Mouse (Mus musculus): ENCODE measurements at regions not wholly inside any gene's neighbourhood (a gene's known extent, or its start where the extent isn't known, plus 50 kb on each side); places are given as distances from the start of the nearest gene placed in this dataset.

GRCm38 (mm10) chr1:73348476-73348875 lies 332.8 kb upstream of the Tnp1 start:
- no peak for DNase-seq (ENCODE audit: low read depth, low spot score)

DNA sequence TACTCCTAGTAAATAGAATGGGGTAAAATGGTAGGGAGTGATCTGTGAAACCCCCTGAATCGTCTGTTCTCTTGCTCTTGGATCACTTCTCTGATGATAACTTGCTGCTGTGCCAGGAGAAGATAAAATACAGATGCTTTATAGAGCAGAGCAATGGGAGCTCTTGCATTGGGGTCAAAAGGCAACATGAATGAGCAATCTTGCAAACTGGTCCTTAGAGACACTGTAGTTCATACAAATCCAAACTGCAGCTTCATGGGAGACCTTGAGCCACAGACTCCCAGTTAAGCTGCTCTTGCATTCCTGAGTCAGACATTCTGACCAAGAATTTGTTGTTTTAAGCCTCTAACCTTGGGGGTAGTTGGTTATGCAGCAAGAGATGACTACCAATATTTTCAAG lies 328.9 kb upstream of the Tnp1 start:
- no peak for DNase-seq (ENCODE audit: low read depth, low spot score)

- no peak for DNase-seq (ENCODE audit: low read depth, low spot score)
Observed at GRCm38 (mm10) chr1:73341911-73342310, 326.2 kb upstream of the Tnp1 start.

GRCm38 (mm10) chr1:73337401-73337800 lies 321.7 kb upstream of the Tnp1 start:
- no peak for DNase-seq (ENCODE audit: low read depth, low spot score)

GRCm38 (mm10) chr1:73309556-73309955 lies 293.8 kb upstream of the Tnp1 start:
- DNase-seq (ENCODE audit: low read depth, low spot score) = no peak

- DNase-seq (ENCODE audit: low read depth, low spot score) = no peak
Observed at GRCm38 (mm10) chr1:73308420-73308819, 292.7 kb upstream of the Tnp1 start.

GRCm38 (mm10) chr1:73307194-73307593 lies 291.5 kb upstream of the Tnp1 start:
- no peak for DNase-seq (ENCODE audit: low read depth, low spot score)

GRCm38 (mm10) chr1:73299978-73300688 lies 284.4 kb upstream of the Tnp1 start:
- DNase-seq (ENCODE audit: low read depth, low spot score) = no peak

DNA sequence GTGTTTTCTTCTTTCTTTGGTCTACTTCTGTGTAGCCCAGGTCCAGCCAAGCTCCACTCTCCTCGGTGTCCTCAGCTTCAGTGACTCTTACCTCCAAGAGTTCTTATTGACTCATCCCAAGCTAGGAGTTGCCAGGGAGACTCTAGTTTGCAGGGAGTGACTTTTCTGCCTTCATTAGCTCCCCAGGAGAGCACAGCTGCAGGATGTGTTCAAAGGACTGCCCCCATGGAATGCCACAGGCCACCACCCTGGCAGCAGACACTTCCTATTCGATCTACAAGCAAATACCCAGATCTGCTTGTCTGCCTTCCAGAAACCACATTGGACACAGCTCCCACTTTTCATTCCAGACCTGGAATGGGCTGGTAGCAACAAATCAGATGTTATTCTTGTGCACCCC lies 269.6 kb upstream of the Tnp1 start:
- DNase-seq (ENCODE audit: low read depth, low spot score) = no peak

DNA sequence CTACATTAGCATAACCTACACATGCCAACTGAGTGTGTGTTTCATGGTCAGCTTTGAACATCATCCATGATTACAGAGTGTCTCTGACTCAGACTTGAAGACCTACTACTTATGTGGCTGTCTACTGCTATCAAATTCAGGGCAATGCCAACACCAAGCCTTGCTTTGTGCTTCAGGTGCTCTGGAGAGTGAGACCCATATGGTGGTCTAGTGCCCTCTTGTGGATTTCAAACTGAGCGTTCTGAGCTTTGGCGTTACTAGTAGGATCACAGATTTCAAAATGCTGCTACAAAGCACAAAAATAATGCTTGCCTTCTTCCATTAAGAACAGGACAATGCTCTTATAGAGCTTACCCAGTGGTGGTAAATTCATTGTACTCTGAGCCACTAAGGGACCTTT lies 258.8 kb upstream of the Tnp1 start:
- peak; percentile 20 for DNase-seq (ENCODE audit: low read depth, low spot score)

DNA sequence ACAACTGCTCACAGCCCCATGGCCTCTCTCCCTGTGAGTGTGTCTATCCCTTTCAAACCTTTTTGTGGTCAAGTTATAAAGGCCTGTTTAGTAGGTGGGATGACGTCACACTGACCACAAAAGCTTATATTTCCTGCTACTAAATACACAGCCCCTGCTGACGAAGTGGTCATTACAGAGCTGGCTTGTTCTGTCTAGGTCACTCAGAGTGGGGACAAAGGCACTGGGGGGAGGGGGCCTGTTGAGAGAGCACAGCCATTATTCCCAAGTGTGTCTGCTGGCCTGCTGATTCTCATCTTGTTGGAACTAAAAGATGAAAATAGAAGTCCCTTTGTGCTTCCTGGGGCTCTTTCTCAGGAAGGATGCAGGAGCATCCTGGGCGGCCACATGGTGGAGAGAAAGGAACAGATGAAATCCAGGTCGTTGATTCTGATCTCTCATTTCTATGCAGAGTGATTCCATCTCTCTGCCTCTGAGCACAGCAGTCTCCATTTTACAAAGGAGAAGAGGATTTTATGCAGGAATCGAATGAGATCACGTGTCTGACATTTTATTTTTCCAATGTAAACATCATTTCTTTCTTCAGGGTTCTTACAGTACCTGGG lies 255.2 kb upstream of the Tnp1 start:
- no peak for DNase-seq (ENCODE audit: low read depth, low spot score)

- DNase-seq (ENCODE audit: low read depth, low spot score) = no peak
Observed at GRCm38 (mm10) chr1:73269051-73269755, 253.5 kb upstream of the Tnp1 start.

GRCm38 (mm10) chr1:73265009-73265408 lies 249.3 kb upstream of the Tnp1 start:
- no peak for DNase-seq (ENCODE audit: low read depth, low spot score)

GRCm38 (mm10) chr1:73264245-73264644 lies 248.5 kb upstream of the Tnp1 start:
- DNase-seq (ENCODE audit: low read depth, low spot score) = no peak

DNA sequence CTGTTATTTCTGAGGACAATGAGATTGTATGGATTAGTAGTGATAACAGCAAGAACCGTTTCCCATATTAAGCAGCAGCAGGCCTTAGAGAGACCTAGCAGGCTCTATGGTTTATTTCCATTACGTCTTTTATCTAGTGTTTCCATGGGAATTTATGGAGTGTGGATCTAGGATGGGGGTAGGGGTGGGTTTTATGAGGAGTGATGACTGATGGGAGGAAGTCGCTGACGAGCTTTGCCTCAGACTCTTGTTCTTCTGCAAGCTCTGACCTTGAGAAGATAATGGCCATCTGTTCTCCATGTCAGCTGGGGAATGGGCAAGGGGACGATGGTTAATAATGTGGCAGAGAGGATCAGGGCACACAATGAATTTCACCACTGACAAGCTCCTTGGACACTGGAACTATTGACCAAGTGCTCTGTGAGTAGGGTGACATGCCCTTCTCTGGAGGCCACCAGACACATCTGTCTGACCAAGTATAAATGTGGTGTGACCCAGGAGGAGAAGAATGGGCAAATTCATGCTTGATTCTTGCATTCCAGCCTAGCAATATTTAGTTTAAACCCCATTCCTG lies 243.9 kb upstream of the Tnp1 start:
- no peak for DNase-seq (ENCODE audit: low read depth, low spot score)

DNA sequence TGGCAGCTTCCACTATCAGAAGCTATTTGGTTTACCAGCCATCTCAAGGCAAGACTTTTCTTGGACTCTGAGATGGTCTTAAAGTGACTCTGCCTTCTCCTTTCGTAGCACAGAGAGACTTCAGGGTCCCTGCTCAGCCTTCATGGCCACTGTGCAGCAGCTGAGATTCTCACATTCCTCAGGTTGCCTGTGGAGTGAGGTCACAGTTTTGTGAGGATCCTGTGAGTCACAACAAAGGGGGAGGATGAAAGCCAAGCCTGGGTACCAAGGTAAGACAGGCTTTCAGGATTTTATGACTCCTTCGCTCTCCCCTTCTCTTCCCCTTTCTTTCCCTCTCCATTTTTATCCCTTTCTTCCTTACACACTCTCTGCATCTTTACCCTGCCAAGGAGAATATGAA lies 241.6 kb upstream of the Tnp1 start:
- no peak for DNase-seq (ENCODE audit: low read depth, low spot score)

- no peak for DNase-seq (ENCODE audit: low read depth, low spot score)
Observed at GRCm38 (mm10) chr1:73251911-73252356, 236.2 kb upstream of the Tnp1 start.

DNA sequence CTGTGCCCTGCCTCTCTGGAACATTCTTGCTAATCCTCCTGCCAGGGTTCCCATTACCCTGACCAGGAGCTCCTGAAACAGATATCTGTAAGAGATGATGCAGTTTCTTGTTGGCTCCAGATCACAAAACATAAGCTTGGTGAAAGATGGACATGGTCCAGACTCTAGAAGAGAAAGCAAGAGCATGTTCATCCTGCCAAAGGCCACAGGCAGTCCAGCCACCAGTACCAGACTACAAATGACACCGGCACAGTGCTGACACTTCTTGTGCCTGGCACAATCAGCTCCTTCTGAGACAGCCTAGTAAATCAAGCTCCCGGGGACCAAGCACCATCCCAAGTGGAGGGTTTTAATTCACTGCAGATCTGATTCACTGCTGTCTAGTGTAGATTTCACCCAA lies 228.3 kb upstream of the Tnp1 start:
- no peak for DNase-seq (ENCODE audit: low read depth, low spot score)

DNA sequence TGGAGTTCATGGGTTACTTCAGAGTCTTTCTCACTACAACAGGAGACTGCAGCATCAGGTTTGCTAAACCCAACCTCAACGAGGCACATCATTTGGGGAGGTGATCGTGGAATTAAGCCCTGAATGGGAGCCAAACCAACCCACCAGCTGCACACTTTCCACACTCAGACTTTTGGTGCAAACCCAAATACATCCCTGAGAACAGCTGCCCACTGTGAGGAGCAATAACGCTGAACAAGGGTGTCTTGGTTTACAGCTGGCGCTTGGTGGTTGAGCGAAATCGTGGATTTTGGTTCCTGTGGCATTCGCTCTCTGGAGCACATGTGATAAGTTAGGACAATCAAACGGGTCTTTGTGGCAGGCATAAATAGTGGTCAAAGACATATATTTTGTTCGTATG lies 226.6 kb upstream of the Tnp1 start:
- DNase-seq (ENCODE audit: low read depth, low spot score) = no peak

GRCm38 (mm10) chr1:73236867-73237266 lies 221.2 kb upstream of the Tnp1 start:
- no peak for DNase-seq (ENCODE audit: low read depth, low spot score)

DNA sequence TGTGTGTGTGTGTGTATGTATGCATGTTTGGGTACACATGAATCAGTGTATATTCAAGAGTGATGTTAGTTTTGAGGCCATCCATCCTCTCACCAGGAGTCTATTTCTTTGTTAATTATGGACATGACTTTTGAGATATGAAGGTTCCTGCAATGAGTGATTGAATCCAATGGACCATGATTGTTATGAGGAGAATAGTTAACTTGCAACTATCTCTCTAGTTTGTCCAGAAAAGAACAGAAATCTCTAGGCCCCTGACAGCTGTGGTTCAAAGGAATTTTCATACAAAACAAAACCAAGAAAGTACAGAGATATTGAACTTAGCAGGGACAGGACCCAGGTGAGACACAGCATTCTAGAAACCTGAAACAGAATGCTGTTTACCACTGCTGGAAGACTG lies 217.9 kb upstream of the Tnp1 start:
- no peak for DNase-seq (ENCODE audit: low read depth, low spot score)

DNA sequence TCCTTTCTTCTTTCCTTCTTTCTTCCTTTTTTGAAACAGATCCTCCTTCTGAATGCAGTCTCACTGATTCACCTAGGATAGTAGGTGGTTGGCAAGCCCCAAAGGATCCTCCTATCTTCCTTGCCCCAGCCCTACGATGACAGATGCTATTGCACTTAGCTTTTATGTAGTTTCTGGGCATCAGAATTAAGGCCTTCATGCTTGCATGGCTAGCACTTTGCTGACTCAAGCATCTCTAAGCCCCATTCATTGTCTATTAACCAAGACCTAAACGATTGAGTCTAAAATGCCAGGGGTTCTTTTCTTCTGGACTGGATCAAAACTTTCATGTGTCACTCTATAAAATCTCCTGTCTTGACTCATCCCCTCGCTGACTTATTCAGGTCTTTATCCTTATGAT lies 217.3 kb upstream of the Tnp1 start:
- DNase-seq (ENCODE audit: low read depth, low spot score) = no peak

GRCm38 (mm10) chr1:73230611-73231010 lies 214.9 kb upstream of the Tnp1 start:
- no peak for DNase-seq (ENCODE audit: low read depth, low spot score)

Data from retina, postnatal 7 days (tissue).